Mouse (Mus musculus): ENCODE results near the gene Slc27a1. TPM values are rescaled to one million over a fixed set of nuclear protein-coding genes. Genes with fewer than 3 reads are reported as not detected.

Slc27a1 gene
- total and polyA plus RNA-seq, 2 experiments from 2014 or later = 102 to 133 TPM

- WGBS = 91% methylated on average over 9 of the region's 9 CpGs
- ATAC-seq (no peak), DNase-seq (no peak)
- H3K27me3 ChIP-seq (ENCODE audit: insufficient read depth, low read length) = no peaks in the 10 kb centered on the region
- peak overlapping the region; percentile 74; the same call in 1 of the 2 replicates for H3K9ac ChIP-seq
- no peak overlapping the region for H3K27ac ChIP-seq (ENCODE audit: low read depth, low read length)
- H3K4me3 ChIP-seq (ENCODE audit: low read depth, low read length) = peak overlapping the region; percentile 75
- TF ChIP-seq CTCF (IDR thresholded peaks at IDR 0.05; ENCODE audit: low read depth) = no peak
- no peaks in the 10 kb centered on the region for H3K9me3 ChIP-seq (ENCODE audit: low read length)
- peaks cover 31% of the 10 kb centered on the region for H3K36me3 ChIP-seq (ENCODE audit: insufficient read depth)
- peak overlapping the region; percentile 90 for H3K4me2 ChIP-seq (ENCODE audit: low read depth)
- no peaks in the 10 kb centered on the region for H3K4me1 ChIP-seq (ENCODE audit: insufficient read depth)
Observed at GRCm38 (mm10) chr8:71543755-71544154, 24.9 kb upstream of the Slc27a1 start.

DNA sequence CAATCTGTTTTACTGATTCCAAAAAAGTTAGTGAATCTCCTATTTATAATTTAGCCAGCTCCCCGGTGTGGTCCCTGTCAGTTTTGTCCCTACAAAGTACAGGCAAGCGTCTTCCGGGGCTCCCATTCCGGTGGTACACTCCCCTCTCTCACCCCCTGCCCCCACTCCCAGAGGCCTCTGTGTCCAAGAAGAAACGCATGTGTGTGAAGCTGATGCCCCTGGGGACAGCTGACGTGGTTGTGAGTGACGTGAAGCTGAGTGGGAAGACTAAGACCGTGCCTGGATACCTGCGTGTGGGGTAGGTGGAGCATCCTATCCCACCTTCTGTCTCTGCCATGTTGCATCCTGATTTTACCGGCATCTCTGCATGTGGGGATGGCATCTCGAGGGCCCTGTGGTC is 23.6 kb upstream of the Slc27a1 start:
- H3K27ac ChIP-seq (ENCODE audit: low read depth, low read length) = no peak overlapping the region
- H3K9ac ChIP-seq = no peak overlapping the region
- 93% methylated on average over 11 of the region's 11 CpGs for WGBS
- TF ChIP-seq CTCF (IDR thresholded peaks at IDR 0.05; ENCODE audit: low read depth) = no peak
- ATAC-seq = no peak
- no peaks in the 10 kb centered on the region for H3K4me1 ChIP-seq (ENCODE audit: insufficient read depth)
- DNase-seq = no peak
- H3K27me3 ChIP-seq (ENCODE audit: insufficient read depth, low read length) = no peaks in the 10 kb centered on the region
- H3K9me3 ChIP-seq (ENCODE audit: low read length) = no peaks in the 10 kb centered on the region
- H3K4me3 ChIP-seq (ENCODE audit: low read depth, low read length) = no peak overlapping the region
- H3K4me2 ChIP-seq (ENCODE audit: low read depth) = no peak overlapping the region
- H3K36me3 ChIP-seq (ENCODE audit: insufficient read depth) = peaks cover 32% of the 10 kb centered on the region

- TF ChIP-seq CTCF (IDR thresholded peaks at IDR 0.05; ENCODE audit: low read depth) = no peak
- ATAC-seq (no peak), DNase-seq (no peak)
- Histone ChIP-seq H3K27ac (ENCODE audit: low read depth, low read length) (no peak overlapping the region), H3K27me3 (ENCODE audit: insufficient read depth, low read length) (no peaks in the 10 kb centered on the region), H3K4me3 (ENCODE audit: low read depth, low read length) (no peak overlapping the region), H3K36me3 (ENCODE audit: insufficient read depth) (peaks cover 32% of the 10 kb centered on the region), H3K9me3 (ENCODE audit: low read length) (no peaks in the 10 kb centered on the region), H3K9ac (no peak overlapping the region), H3K4me2 (ENCODE audit: low read depth) (no peak overlapping the region), H3K4me1 (ENCODE audit: insufficient read depth) (no peaks in the 10 kb centered on the region)
- 90% methylated on average over 7 of the region's 7 CpGs for WGBS
Observed at GRCm38 (mm10) chr8:71547590-71547989, 21.1 kb upstream of the Slc27a1 start.

- DNase-seq = no peak
- ATAC-seq = no peak
- H3K4me2 ChIP-seq (ENCODE audit: low read depth) = no peak overlapping the region
- H3K27me3 ChIP-seq (ENCODE audit: insufficient read depth, low read length) = no peaks in the 10 kb centered on the region
- TF ChIP-seq CTCF (IDR thresholded peaks at IDR 0.05; ENCODE audit: low read depth) = no peak
- 68% methylated on average over 7 of the region's 7 CpGs for WGBS
- H3K4me3 ChIP-seq (ENCODE audit: low read depth, low read length) = no peak overlapping the region
- no peak overlapping the region for H3K9ac ChIP-seq
- peaks cover 23% of the 10 kb centered on the region for H3K36me3 ChIP-seq (ENCODE audit: insufficient read depth)
- H3K9me3 ChIP-seq (ENCODE audit: low read length) = no peaks in the 10 kb centered on the region
- no peaks in the 10 kb centered on the region for H3K4me1 ChIP-seq (ENCODE audit: insufficient read depth)
- no peak overlapping the region for H3K27ac ChIP-seq (ENCODE audit: low read depth, low read length)
Observed at GRCm38 (mm10) chr8:71550754-71551153, 17.9 kb upstream of the Slc27a1 start.

GRCm38 (mm10) chr8:71552770-71553169 is 15.9 kb upstream of the Slc27a1 start:
- Histone ChIP-seq H3K36me3 (ENCODE audit: insufficient read depth) (peaks cover 9% of the 10 kb centered on the region), H3K27me3 (ENCODE audit: insufficient read depth, low read length) (peaks cover 16% of the 10 kb centered on the region), H3K4me3 (ENCODE audit: low read depth, low read length) (no peak overlapping the region), H3K27ac (ENCODE audit: low read depth, low read length) (no peak overlapping the region), H3K9ac (no peak overlapping the region), H3K4me2 (ENCODE audit: low read depth) (no peak overlapping the region), H3K9me3 (ENCODE audit: low read length) (no peaks in the 10 kb centered on the region), H3K4me1 (ENCODE audit: insufficient read depth) (no peaks in the 10 kb centered on the region)
- TF ChIP-seq CTCF (IDR thresholded peaks at IDR 0.05; ENCODE audit: low read depth) = no peak
- WGBS = 73% methylated on average over 6 of the region's 6 CpGs
- ATAC-seq = no peak
- no peak for DNase-seq

GRCm38 (mm10) chr8:71554001-71554400 is 14.7 kb upstream of the Slc27a1 start:
- Histone ChIP-seq H3K27me3 (ENCODE audit: insufficient read depth, low read length) (peaks cover 28% of the 10 kb centered on the region), H3K4me2 (ENCODE audit: low read depth) (no peak overlapping the region), H3K9me3 (ENCODE audit: low read length) (no peaks in the 10 kb centered on the region), H3K9ac (no peak overlapping the region), H3K4me1 (ENCODE audit: insufficient read depth) (no peaks in the 10 kb centered on the region), H3K27ac (ENCODE audit: low read depth, low read length) (no peak overlapping the region), H3K36me3 (ENCODE audit: insufficient read depth) (no peaks in the 10 kb centered on the region), H3K4me3 (ENCODE audit: low read depth, low read length) (no peak overlapping the region)
- WGBS = 64% methylated on average over 6 of the region's 6 CpGs
- ATAC-seq (no peak), DNase-seq (no peak)
- no peak for TF ChIP-seq CTCF (IDR thresholded peaks at IDR 0.05; ENCODE audit: low read depth)

DNA sequence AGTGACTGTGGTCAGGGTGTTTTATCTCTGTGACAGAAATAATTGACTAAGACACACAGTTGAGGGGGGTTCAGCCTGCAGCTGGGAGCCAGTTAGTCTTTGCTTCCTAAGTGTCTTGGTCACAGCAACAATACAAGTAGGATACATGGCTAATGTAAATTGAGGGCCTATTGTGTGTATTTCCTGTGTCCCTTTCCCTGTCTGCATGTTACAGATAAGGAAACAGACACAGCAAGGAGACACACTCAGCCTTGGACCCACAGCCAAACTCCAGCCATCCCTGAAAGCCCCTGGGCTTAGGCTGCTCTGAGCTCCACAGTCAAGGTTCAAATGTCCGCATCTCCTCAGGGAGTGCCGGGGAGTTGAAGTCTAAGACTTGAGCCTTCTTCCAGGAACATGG is 14.0 kb upstream of the Slc27a1 start:
- ATAC-seq (no peak), DNase-seq (no peak)
- Histone ChIP-seq H3K9me3 (ENCODE audit: low read length) (no peaks in the 10 kb centered on the region), H3K4me3 (ENCODE audit: low read depth, low read length) (no peak overlapping the region), H3K27ac (ENCODE audit: low read depth, low read length) (no peak overlapping the region), H3K27me3 (ENCODE audit: insufficient read depth, low read length) (peaks cover 35% of the 10 kb centered on the region), H3K4me1 (ENCODE audit: insufficient read depth) (no peaks in the 10 kb centered on the region), H3K36me3 (ENCODE audit: insufficient read depth) (no peaks in the 10 kb centered on the region), H3K9ac (no peak overlapping the region), H3K4me2 (ENCODE audit: low read depth) (no peak overlapping the region)
- no peak for TF ChIP-seq CTCF (IDR thresholded peaks at IDR 0.05; ENCODE audit: low read depth)
- WGBS = 93% methylated on average over 2 of the region's 2 CpGs

All from forebrain, postnatal 0 days (tissue).